Mouse (Mus musculus): ENCODE measurements around the gene Gm10065. TPM values are rescaled to one million over a fixed set of nuclear protein-coding genes. Genes with fewer than 3 reads are reported as not detected.
"Not testable (repeated sequence)": the region's sequence is repeated elsewhere in the genome, so short reads cannot be mapped to it uniquely, and the experiment has no call there.

Gene Gm10065
- polyA plus RNA-seq (2015; fragmentation: Nextera tagmentation; extraction: Ambion mirVana) = not detected in 2 replicates

DNA sequence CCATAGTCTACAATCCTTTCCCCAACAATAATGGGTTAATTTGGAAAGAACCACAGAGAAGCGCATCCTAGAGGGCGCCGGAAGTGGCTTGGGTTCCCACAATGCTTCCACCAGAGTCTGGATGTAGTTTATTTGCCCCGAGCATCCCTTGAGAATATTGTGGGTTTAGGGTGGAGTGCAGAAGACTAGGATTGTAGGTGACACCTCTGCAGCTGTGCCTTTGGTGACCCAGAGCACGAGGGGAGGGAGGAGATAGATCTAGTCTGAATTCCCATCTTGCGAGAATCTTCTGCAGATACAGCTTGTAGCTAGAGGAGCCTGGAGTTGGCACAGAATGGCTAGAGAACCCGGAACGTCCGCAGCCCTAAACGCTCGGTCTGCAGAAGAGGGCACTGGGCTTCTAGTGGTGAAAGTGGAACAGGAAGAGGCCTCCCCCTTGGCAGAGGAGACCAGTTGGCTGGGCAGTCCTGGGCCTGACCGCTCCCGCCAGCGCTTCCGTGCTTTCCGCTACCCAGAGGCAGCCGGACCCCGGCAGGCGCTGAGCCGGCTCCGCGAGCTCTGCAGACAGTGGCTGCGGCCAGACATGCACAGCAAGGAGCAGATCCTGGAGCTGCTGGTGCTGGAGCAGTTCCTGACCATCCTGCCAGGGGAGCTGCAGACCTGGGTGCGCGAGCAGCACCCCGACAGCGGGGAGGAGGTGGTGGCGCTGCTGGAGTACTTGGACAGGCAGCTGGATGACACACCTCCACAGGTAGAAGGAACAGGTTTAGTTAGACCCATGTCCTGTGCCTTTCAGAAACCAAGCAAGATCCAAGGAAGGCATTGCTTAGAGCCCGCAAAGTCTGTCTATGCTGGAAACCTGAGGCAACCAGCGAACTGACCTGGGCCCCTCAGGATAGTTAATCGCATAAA is at the start of gene Gm10065, which contains the start of gene Zkscan4:
Gene Gm10065 (minus strand): TSS at position 683 of the 912 bp plus-strand sequence.
Gene Zkscan4 (plus strand): TSS at position 149 of the 912 bp plus-strand sequence.
- H3K9me3 ChIP-seq (replicated peaks; ENCODE audit: low read length); H3K4me1 ChIP-seq (replicated peaks; ENCODE audit: insufficient read depth, low read length); H3K27me3 ChIP-seq (ENCODE audit: insufficient read depth, low read length); H3K36me3 ChIP-seq (ENCODE audit: insufficient read depth, low read length): not testable (repeated sequence)
- ATAC-seq (replicated peaks; ENCODE audit: low FRiP score, low read depth) (peak; percentile 85), DNase-seq (ENCODE audit: low spot score) (peak; percentile 88)
- Histone ChIP-seq H3K4me3 (replicated peaks; ENCODE audit: low read depth, low read length) (peak within 1 kb of the TSS; percentile 60), H3K4me2 (ENCODE audit: low read length) (peak within 1 kb of the TSS; percentile 74), H3K27ac (peak within 1 kb of the TSS; percentile 88), H3K9ac (ENCODE audit: low read depth, low read length) (peak within 1 kb of the TSS; percentile 64; the same call in 1 of the 2 replicates)
- peak; percentile 27; the same call in 1 of the 2 replicates for TF ChIP-seq CTCF (IDR thresholded peaks at IDR 0.05; ENCODE audit: low read depth)
- 3% methylated on average over 28 of the region's 31 CpGs for WGBS

DNA sequence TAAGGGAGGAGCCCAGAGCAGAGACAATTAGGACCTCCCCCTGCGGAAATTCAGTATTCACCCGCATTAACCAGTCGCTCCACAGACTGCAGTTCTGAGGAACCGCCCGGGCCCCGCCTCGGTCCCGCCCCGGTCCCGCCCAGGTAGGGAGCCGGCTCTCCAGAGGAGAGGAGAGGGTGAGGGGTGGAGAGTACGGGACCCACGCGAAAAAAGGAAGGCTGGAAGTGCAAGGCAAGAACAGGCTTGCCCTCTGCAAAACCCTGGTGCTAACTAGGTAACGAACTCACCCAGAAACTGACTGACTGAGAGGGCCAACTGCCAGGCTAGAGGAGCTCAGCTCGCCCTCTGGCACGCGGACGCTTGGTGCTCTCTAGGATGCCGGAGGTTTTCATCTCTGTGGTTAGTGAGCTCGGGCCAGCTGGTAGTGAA is 27.0 kb upstream of the Gm10065 start:
- ATAC-seq (replicated peaks; ENCODE audit: low FRiP score, low read depth) = peak; percentile 99
- peak overlapping the region; percentile 55 for H3K4me2 ChIP-seq (ENCODE audit: low read length)
- peak overlapping the region; percentile 66 for H3K4me3 ChIP-seq (replicated peaks; ENCODE audit: low read depth, low read length)
- H3K4me1 ChIP-seq (replicated peaks; ENCODE audit: insufficient read depth, low read length) = no peaks in the 10 kb centered on the region
- TF ChIP-seq CTCF (IDR thresholded peaks at IDR 0.05; ENCODE audit: low read depth) = no peak
- H3K9ac ChIP-seq (ENCODE audit: low read depth, low read length) = peak overlapping the region; percentile 65
- peak; percentile 94 for DNase-seq (ENCODE audit: low spot score)
- 1% methylated on average over 21 of the region's 21 CpGs for WGBS
- no peaks in the 10 kb centered on the region for H3K36me3 ChIP-seq (ENCODE audit: insufficient read depth, low read length)
- H3K9me3 ChIP-seq (replicated peaks; ENCODE audit: low read length) = no peaks in the 10 kb centered on the region
- peak overlapping the region; percentile 81 for H3K27ac ChIP-seq
- H3K27me3 ChIP-seq (ENCODE audit: insufficient read depth, low read length) = no peaks in the 10 kb centered on the region

DNA sequence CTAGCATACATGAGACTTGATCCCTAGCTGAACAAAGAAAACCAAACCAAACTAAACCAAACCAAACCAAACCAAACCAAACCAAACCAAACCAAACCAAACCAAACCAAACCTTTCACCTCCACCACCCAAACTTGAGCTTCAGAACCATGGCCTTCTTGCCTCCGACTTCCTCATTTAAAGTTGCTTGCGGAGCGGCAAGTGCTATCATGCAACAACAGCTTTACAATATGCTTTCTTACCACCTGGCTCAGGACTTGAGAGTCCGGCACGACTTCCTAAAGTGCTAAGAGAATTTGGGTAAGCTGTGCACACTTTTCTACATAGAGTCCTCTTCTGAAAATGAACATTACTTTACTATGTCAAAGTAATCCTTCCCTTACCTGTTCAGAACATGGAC is 23.1 kb upstream of the Gm10065 start:
- no peak for TF ChIP-seq CTCF (IDR thresholded peaks at IDR 0.05; ENCODE audit: low read depth)
- H3K27me3 ChIP-seq (ENCODE audit: insufficient read depth, low read length) = no peaks in the 10 kb centered on the region
- ATAC-seq (replicated peaks; ENCODE audit: low FRiP score, low read depth) = no peak
- no peak overlapping the region for H3K4me2 ChIP-seq (ENCODE audit: low read length)
- WGBS = 85% methylated on average over 5 of the region's 5 CpGs
- DNase-seq (ENCODE audit: low spot score) = no peak
- no peaks in the 10 kb centered on the region for H3K36me3 ChIP-seq (ENCODE audit: insufficient read depth, low read length)
- H3K9me3 ChIP-seq (replicated peaks; ENCODE audit: low read length) = no peaks in the 10 kb centered on the region
- H3K4me1 ChIP-seq (replicated peaks; ENCODE audit: insufficient read depth, low read length) = no peaks in the 10 kb centered on the region
- H3K9ac ChIP-seq (ENCODE audit: low read depth, low read length) = no peak overlapping the region
- H3K4me3 ChIP-seq (replicated peaks; ENCODE audit: low read depth, low read length) = no peak overlapping the region
- no peak overlapping the region for H3K27ac ChIP-seq

DNA sequence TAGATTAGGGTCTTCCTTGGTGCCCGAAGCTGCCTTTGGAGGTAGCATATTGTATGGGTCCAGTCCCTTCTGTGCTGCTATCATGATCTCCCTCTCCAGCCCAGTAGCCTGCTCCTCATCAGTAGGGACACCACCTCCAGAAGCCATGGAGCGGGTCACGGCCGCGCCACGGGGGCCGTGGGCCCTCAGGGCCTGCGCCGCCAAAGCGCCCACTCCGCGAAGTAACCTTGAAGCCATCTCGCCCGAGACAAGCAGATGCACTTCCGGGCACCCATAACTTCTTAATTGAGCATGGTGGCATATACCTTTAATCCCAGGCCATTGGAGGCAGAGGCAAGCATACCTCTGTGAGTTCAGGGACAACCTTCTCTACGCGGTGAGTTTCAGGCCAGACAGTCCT is 21.9 kb upstream of the Gm10065 start, which contains the start of gene Gm11273:
Gene Gm11273 (minus strand): TSS at position 237 of the 400 bp plus-strand sequence.
- not testable (repeated sequence) for H3K27me3 ChIP-seq (ENCODE audit: insufficient read depth, low read length); H3K27ac ChIP-seq; DNase-seq (ENCODE audit: low spot score); H3K9ac ChIP-seq (ENCODE audit: low read depth, low read length); ATAC-seq (replicated peaks; ENCODE audit: low FRiP score, low read depth); H3K9me3 ChIP-seq (replicated peaks; ENCODE audit: low read length); H3K4me1 ChIP-seq (replicated peaks; ENCODE audit: insufficient read depth, low read length); H3K4me3 ChIP-seq (replicated peaks; ENCODE audit: low read depth, low read length); H3K36me3 ChIP-seq (ENCODE audit: insufficient read depth, low read length); H3K4me2 ChIP-seq (ENCODE audit: low read length)
- WGBS = 89% methylated on average over 15 of the region's 17 CpGs

DNA sequence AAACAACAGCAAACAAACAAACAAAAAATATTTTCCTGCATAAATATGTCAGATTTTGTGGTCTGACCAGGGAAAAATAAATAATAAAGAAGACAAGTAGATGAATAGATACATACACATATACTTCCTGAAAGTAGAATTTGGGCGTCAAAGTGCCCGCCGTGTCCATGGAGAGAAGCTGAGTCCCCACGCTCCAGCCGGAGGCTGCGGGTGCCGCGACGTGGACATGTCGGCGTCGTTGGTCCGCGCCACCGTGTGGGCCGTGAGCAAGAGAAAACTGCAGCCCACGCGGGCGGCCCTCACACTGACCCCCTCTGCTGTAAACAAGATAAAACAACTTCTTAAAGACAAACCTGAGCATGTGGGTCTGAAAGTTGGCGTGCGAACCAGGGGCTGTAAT is 15.8 kb upstream of the Gm10065 start, which contains the start of gene AK157302:
Gene AK157302 (plus strand): TSS at position 144 of the 400 bp plus-strand sequence.
- ATAC-seq (replicated peaks; ENCODE audit: low FRiP score, low read depth) (no peak), DNase-seq (ENCODE audit: low spot score) (no peak)
- H3K4me3 ChIP-seq (replicated peaks; ENCODE audit: low read depth, low read length) = no peak within 1 kb of the TSS
- no peaks in the 10 kb centered on the region for H3K9me3 ChIP-seq (replicated peaks; ENCODE audit: low read length)
- no peaks in the 10 kb centered on the region for H3K27me3 ChIP-seq (ENCODE audit: insufficient read depth, low read length)
- no peaks in the 10 kb centered on the region for H3K36me3 ChIP-seq (ENCODE audit: insufficient read depth, low read length)
- WGBS = 93% methylated on average over 21 of the region's 21 CpGs
- TF ChIP-seq CTCF (IDR thresholded peaks at IDR 0.05; ENCODE audit: low read depth) = no peak
- no peak within 1 kb of the TSS for H3K9ac ChIP-seq (ENCODE audit: low read depth, low read length)
- no peaks in the 10 kb centered on the region for H3K4me1 ChIP-seq (replicated peaks; ENCODE audit: insufficient read depth, low read length)
- H3K4me2 ChIP-seq (ENCODE audit: low read length) = no peak within 1 kb of the TSS
- no peak within 1 kb of the TSS for H3K27ac ChIP-seq

DNA sequence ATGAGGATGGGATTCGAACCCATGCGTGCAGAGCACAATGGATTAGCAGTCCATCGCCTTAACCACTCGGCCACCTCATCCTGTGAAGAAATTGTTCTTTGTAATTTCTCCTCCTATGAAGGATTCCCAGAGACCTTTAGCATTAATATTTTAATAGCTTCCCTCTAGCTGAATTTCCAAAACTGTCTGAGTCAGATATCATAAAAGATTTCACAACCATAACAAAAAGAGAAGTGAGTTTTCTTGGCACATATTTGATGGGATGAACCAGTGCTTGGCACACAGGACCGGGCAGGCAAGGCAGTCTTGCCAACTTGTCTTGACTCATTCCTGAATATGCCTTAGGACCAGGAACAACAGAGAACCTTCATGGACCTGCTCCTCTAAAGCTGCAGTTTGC is 13.6 kb upstream of the Gm10065 start:
- no peaks in the 10 kb centered on the region for H3K9me3 ChIP-seq (replicated peaks; ENCODE audit: low read length)
- DNase-seq (ENCODE audit: low spot score) = no peak
- H3K4me1 ChIP-seq (replicated peaks; ENCODE audit: insufficient read depth, low read length) = no peaks in the 10 kb centered on the region
- no peak overlapping the region for H3K27ac ChIP-seq
- WGBS = 93% methylated on average over 5 of the region's 5 CpGs
- H3K27me3 ChIP-seq (ENCODE audit: insufficient read depth, low read length) = no peaks in the 10 kb centered on the region
- no peak for ATAC-seq (replicated peaks; ENCODE audit: low FRiP score, low read depth)
- H3K36me3 ChIP-seq (ENCODE audit: insufficient read depth, low read length) = no peaks in the 10 kb centered on the region
- no peak for TF ChIP-seq CTCF (IDR thresholded peaks at IDR 0.05; ENCODE audit: low read depth)
- H3K9ac ChIP-seq (ENCODE audit: low read depth, low read length) = no peak overlapping the region
- no peak overlapping the region for H3K4me3 ChIP-seq (replicated peaks; ENCODE audit: low read depth, low read length)
- H3K4me2 ChIP-seq (ENCODE audit: low read length) = no peak overlapping the region
